Mouse (Mus musculus) hindbrain, embryonic 11.5 days (tissue): ENCODE measurements at regions not wholly inside any gene's neighbourhood (a gene's known extent, or its start where the extent isn't known, plus 50 kb on each side); places are given as distances from the start of the nearest gene placed in this dataset.

Experiments
- ATAC-seq: fragments of 200-750 bp; cut with Nextera tagmentation; 2 replicates; pipeline ENCODE4 v1.8.0; 2017; ENCODE audit warnings: mild to moderate bottlenecking, moderate TSS enrichment, moderate library complexity; ENCODE audit not compliant: low FRiP score
- DNase-seq: peaks from one replicate; pipeline ENCODE4 v3.0.0-alpha.2; 2015; ENCODE audit warnings: low spot score
- H3K27ac ChIP-seq: fragments of 300-500 bp; sonication (generic); 2 replicates; pipeline ENCODE4 v1.5.1; 2014; ENCODE audit warnings: mild to moderate bottlenecking, low read depth, low read length
- H3K27me3 ChIP-seq: fragments of 300-500 bp; sonication (generic); 2 replicates; pipeline ENCODE4 v1.6.1; 2014; ENCODE audit warnings: mild to moderate bottlenecking, low read length, moderate library complexity, mixed read lengths; ENCODE audit not compliant: control insufficient read depth, insufficient read depth
- H3K36me3 ChIP-seq: fragments of 300-500 bp; sonication (generic); 2 replicates; pipeline ENCODE4 v1.6.1; 2014; ENCODE audit warnings: mild to moderate bottlenecking, low read length, moderate library complexity, mixed read lengths; ENCODE audit not compliant: control insufficient read depth, insufficient read depth
- H3K4me1 ChIP-seq: fragments of 300-500 bp; sonication (generic); replicated peaks from 2 replicates; pipeline ENCODE4 v1.6.1; 2014; ENCODE audit warnings: low read length, mixed read lengths; ENCODE audit not compliant: control insufficient read depth, insufficient read depth
- H3K4me2 ChIP-seq: fragments of 300-500 bp; sonication (generic); replicated peaks from 2 replicates; pipeline ENCODE4 v1.6.1; 2014; ENCODE audit warnings: mild to moderate bottlenecking, low read depth, low read length
- H3K4me3 ChIP-seq: fragments of 300-500 bp; sonication (generic); 2 replicates; pipeline ENCODE4 v1.5.1; 2014; ENCODE audit warnings: low read depth, low read length
- H3K9ac ChIP-seq: fragments of 300-500 bp; sonication (generic); 2 replicates; pipeline ENCODE4 v1.6.1; 2014; ENCODE audit warnings: low read depth, low read length
- H3K9me3 ChIP-seq: fragments of 300-500 bp; sonication (generic); 2 replicates; pipeline ENCODE4 v1.6.1; 2016; ENCODE audit warnings: low read length; ENCODE audit not compliant: control insufficient read depth
- WGBS: fragments of 180-500 bp; shearing (Covaris S2); extraction: QIAGEN DNeasy Blood & Tissue Kit; methylation state at CpG from one replicate; pipeline ENCODE4 v1.1.7; 2014; 5-methylcytosine and 5-hydroxymethylcytosine counted together

- no peaks in the 10 kb centered on the region for H3K27me3 ChIP-seq
- no peak overlapping the region for H3K9ac ChIP-seq
- no peak for ATAC-seq
- no peak overlapping the region for H3K27ac ChIP-seq
- no peaks in the 10 kb centered on the region for H3K36me3 ChIP-seq
- H3K4me3 ChIP-seq: no peak overlapping the region
- no peaks in the 10 kb centered on the region for H3K4me1 ChIP-seq
- H3K4me2 ChIP-seq: no peak overlapping the region
- no peaks in the 10 kb centered on the region for H3K9me3 ChIP-seq
- DNase-seq: no peak
- 96% methylated on average over 6 of the region's 6 CpGs for WGBS
Measured at GRCm38 (mm10) chr8:103433532-103434105, 648.2 kb upstream of the Cdh11 start.

- no peaks in the 10 kb centered on the region for H3K27me3 ChIP-seq
- 90% methylated on average over 6 of the region's 6 CpGs for WGBS
- H3K9me3 ChIP-seq: no peaks in the 10 kb centered on the region
- H3K4me1 ChIP-seq: no peaks in the 10 kb centered on the region
- no peak overlapping the region for H3K4me2 ChIP-seq
- H3K4me3 ChIP-seq: no peak overlapping the region
- no peak overlapping the region for H3K27ac ChIP-seq
- no peaks in the 10 kb centered on the region for H3K36me3 ChIP-seq
- ATAC-seq (no peak), DNase-seq (no peak)
- H3K9ac ChIP-seq: no peak overlapping the region
Measured at GRCm38 (mm10) chr8:103438995-103439717, 653.7 kb upstream of the Cdh11 start.

- WGBS: 68% methylated on average over 5 of the region's 5 CpGs
Measured at GRCm38 (mm10) chr8:103441163-103441562, 655.7 kb upstream of the Cdh11 start.

GRCm38 (mm10) chr8:103442420-103443125, 657.1 kb upstream of the Cdh11 start:
- H3K27ac ChIP-seq: no peak overlapping the region

More at GRCm38 (mm10) chr8:103441163-103441562, 655.7 kb upstream of the Cdh11 start:
- Histone ChIP-seq H3K36me3 (no peaks in the 10 kb centered on the region), H3K27me3 (no peaks in the 10 kb centered on the region), H3K27ac (no peak overlapping the region), H3K4me3 (no peak overlapping the region), H3K4me1 (no peaks in the 10 kb centered on the region), H3K4me2 (no peak overlapping the region), H3K9me3 (no peaks in the 10 kb centered on the region), H3K9ac (no peak overlapping the region)
- ATAC-seq (no peak), DNase-seq (peak; percentile 29)

GRCm38 (mm10) chr8:103444577-103444976, 656.8 kb upstream of the Cdh5 start:
- H3K4me1 ChIP-seq: no peaks in the 10 kb centered on the region
- no peaks in the 10 kb centered on the region for H3K36me3 ChIP-seq
- no peaks in the 10 kb centered on the region for H3K9me3 ChIP-seq
- no peak overlapping the region for H3K9ac ChIP-seq
- WGBS: 64% methylated on average over 7 of the region's 7 CpGs
- no peak for ATAC-seq
- no peaks in the 10 kb centered on the region for H3K27me3 ChIP-seq
- H3K27ac ChIP-seq: no peak overlapping the region
- DNase-seq: no peak
- H3K4me3 ChIP-seq: no peak overlapping the region
- no peak overlapping the region for H3K4me2 ChIP-seq

More at GRCm38 (mm10) chr8:103442420-103443125, 657.1 kb upstream of the Cdh11 start:
- peak; percentile 43 for DNase-seq
- H3K27me3 ChIP-seq: no peaks in the 10 kb centered on the region
- H3K4me3 ChIP-seq: no peak overlapping the region
- H3K9me3 ChIP-seq: no peaks in the 10 kb centered on the region
- H3K9ac ChIP-seq: no peak overlapping the region
- no peak overlapping the region for H3K4me2 ChIP-seq
- ATAC-seq: peak; percentile 77
- no peaks in the 10 kb centered on the region for H3K4me1 ChIP-seq
- 12% methylated on average over 6 of the region's 6 CpGs for WGBS
- no peaks in the 10 kb centered on the region for H3K36me3 ChIP-seq

- Histone ChIP-seq H3K4me3 (no peak overlapping the region), H3K4me2 (no peak overlapping the region), H3K36me3 (no peaks in the 10 kb centered on the region), H3K27ac (no peak overlapping the region), H3K9ac (no peak overlapping the region), H3K27me3 (no peaks in the 10 kb centered on the region), H3K4me1 (no peaks in the 10 kb centered on the region), H3K9me3 (no peaks in the 10 kb centered on the region)
- ATAC-seq: no peak
- no peak for DNase-seq
- WGBS: 83% methylated on average over 2 of the region's 2 CpGs
Measured at GRCm38 (mm10) chr8:103445378-103445777, 656.0 kb upstream of the Cdh5 start.

- Histone ChIP-seq H3K27ac (no peak overlapping the region), H3K27me3 (no peaks in the 10 kb centered on the region), H3K4me2 (no peak overlapping the region), H3K36me3 (no peaks in the 10 kb centered on the region), H3K9ac (no peak overlapping the region), H3K4me1 (no peaks in the 10 kb centered on the region), H3K9me3 (no peaks in the 10 kb centered on the region), H3K4me3 (no peak overlapping the region)
- WGBS: 66% methylated on average over 5 of the region's 5 CpGs
- DNase-seq (no peak), ATAC-seq (no peak)
Measured at GRCm38 (mm10) chr8:103447916-103448315, 653.5 kb upstream of the Cdh5 start.

GRCm38 (mm10) chr8:103451381-103452018, 649.9 kb upstream of the Cdh5 start:
- DNase-seq (no peak), ATAC-seq (no peak)
- no peak overlapping the region for H3K4me2 ChIP-seq
- WGBS: 69% methylated on average over 5 of the region's 5 CpGs
- no peaks in the 10 kb centered on the region for H3K36me3 ChIP-seq
- no peak overlapping the region for H3K27ac ChIP-seq
- H3K9me3 ChIP-seq: no peaks in the 10 kb centered on the region
- H3K4me3 ChIP-seq: no peak overlapping the region
- H3K4me1 ChIP-seq: no peaks in the 10 kb centered on the region
- no peak overlapping the region for H3K9ac ChIP-seq
- no peaks in the 10 kb centered on the region for H3K27me3 ChIP-seq
